Mouse (Mus musculus) telencephalon, adult 2 months (tissue): Measurements from ENCODE around the gene Pkd2l1.

Experiments
- DNase-seq: peaks from one replicate; pipeline ENCODE4 v3.0.0-alpha.2; 2011; ENCODE audit warnings: low read depth, low spot score

Gene Pkd2l1

DNA sequence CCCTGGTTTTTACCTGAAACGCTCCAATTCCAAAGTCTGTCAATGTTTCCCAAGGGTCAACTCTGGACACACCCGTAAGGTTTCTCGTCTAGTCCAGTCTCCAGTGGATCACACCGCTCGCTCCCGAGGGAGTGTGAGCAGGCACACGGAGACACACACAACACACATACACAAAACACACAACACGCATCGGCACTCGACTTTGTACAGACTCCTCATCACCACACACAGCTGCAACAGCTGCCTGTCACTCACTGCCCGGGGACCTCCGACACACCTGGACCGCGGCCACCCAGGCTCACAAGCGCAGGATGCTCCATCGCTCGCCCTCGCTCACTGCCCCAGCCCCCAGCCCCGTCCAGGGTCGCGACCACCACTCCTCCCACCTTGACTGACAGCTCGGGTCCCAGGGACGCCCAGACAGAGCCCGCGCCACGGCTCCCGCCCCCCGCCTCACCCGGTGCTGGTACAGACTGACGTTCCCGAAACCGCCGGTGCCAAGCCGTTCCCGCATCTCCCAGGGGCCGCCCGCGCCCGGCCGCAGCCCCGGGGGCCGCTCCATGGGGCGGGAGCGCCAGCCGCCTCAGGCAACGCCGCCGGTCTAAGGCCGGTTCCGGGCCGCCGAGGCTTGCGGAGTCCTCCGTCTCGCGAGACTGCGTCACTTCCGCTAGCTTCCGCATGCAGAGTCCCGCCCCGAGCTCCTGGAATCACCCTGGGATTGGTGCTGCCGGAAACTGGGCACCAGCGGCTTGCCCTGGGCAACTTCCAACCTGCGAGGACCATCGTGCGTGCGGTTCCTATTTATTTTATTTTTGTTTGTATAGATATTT, 85.2 kb downstream of the Pkd2l1 start, which contains the start of gene Chuk:
TSS of gene Chuk (minus strand) at position 650 of the 830 bp plus-strand sequence.
- DNase-seq, result peak; percentile 90

- DNase-seq, result no peak
Measured at GRCm38 (mm10) chr19:44104393-44104792, 87.8 kb downstream of the Pkd2l1 start.

GRCm38 (mm10) chr19:44103001-44103400, 89.2 kb downstream of the Pkd2l1 start:
- no peak for DNase-seq

GRCm38 (mm10) chr19:44100840-44101239, 91.4 kb downstream of the Pkd2l1 start:
- DNase-seq, result no peak
